Mouse (Mus musculus) right cerebral cortex, postnatal 10 days (tissue): ENCODE measurements around the gene Parp6.

Experiments
- DNase-seq, 2 experiments: peaks; one replicate each; pipeline ENCODE4 v3.0.0; 2021; ENCODE audit warnings: low spot score in 2 of 2

The Parp6 gene

GRCm38 (mm10) chr9:59616622-59617306, at the start of gene Parp6:
Gene Parp6 (plus strand): TSS chr9:59617284.
- peak; percentile 100 for DNase-seq

- DNase-seq, result no peak
These were observed 45.2 kb upstream of the Parp6 start for GRCm38 (mm10) chr9:59571852-59572251.

GRCm38 (mm10) chr9:59577401-59577800, 39.7 kb upstream of the Parp6 start:
- DNase-seq, result no peak

- DNase-seq, result peak; percentile 97
These were observed 39.1 kb upstream of the Parp6 start, which contains the start of gene Celf6 for GRCm38 (mm10) chr9:59577844-59578504. Gene Celf6 (plus strand): TSS chr9:59577917.

GRCm38 (mm10) chr9:59578505-59578867, 38.6 kb upstream of the Parp6 start:
- DNase-seq, result no peak

- peak; percentile 90 for DNase-seq
These were observed 32.2 kb upstream of the Parp6 start for GRCm38 (mm10) chr9:59584871-59585308.

- DNase-seq, result peak; percentile 75 to 84
These were observed 28.8 kb upstream of the Parp6 start for GRCm38 (mm10) chr9:59588252-59588651.

- DNase-seq, result peak; percentile 90 to 96
These were observed 28.1 kb upstream of the Parp6 start for GRCm38 (mm10) chr9:59588710-59589671.

- DNase-seq, result peak; percentile 47 to 60
These were observed 27.2 kb upstream of the Parp6 start for GRCm38 (mm10) chr9:59589703-59590439.

- no peak for DNase-seq
These were observed 15.4 kb upstream of the Parp6 start for GRCm38 (mm10) chr9:59601661-59602060.

- DNase-seq, result peak in 1 of 2 experiments; percentile 39
These were observed 11.1 kb upstream of the Parp6 start for GRCm38 (mm10) chr9:59605967-59606366.

GRCm38 (mm10) chr9:59610950-59611349, 6.1 kb upstream of the Parp6 start:
- DNase-seq, result no peak

- no peak for DNase-seq
These were observed 1.3 kb upstream of the Parp6 start for GRCm38 (mm10) chr9:59615797-59616196.

GRCm38 (mm10) chr9:59617307-59617973, 356 bp downstream of the Parp6 start:
- DNase-seq, result no peak

- DNase-seq, result no peak
These were observed 21.3 kb downstream of the Parp6 start for GRCm38 (mm10) chr9:59638372-59638771.

GRCm38 (mm10) chr9:59639936-59640335, 22.9 kb downstream of the Parp6 start:
- no peak for DNase-seq

- DNase-seq, result no peak
These were observed 24.2 kb downstream of the Parp6 start for GRCm38 (mm10) chr9:59641320-59641719.

- no peak for DNase-seq
These were observed 32.8 kb downstream of the Parp6 start for GRCm38 (mm10) chr9:59649911-59650310.

- no peak for DNase-seq
These were observed 36.3 kb downstream of the Parp6 start for GRCm38 (mm10) chr9:59653371-59653770.

- DNase-seq, result no peak
These were observed 37.4 kb downstream of the Parp6 start for GRCm38 (mm10) chr9:59654450-59654983.
